In genomic region chr7:134959086-134959485, GRCm38 (mm10) we compare ENCODE assay signal across 13 mouse cellular contexts. TPM values are rescaled to one million over a fixed set of nuclear protein-coding genes. Genes with fewer than 3 reads are reported as not detected.
"Had no signal": no experiment of that assay in that cellular context is flagged by ENCODE, and none has a peak within 500 bp of the region (broad histone marks: within the 10 kb centered on the region; RNA-seq: fewer than 3 reads in every experiment).

No protein-coding gene starts in this region.

- DNase-seq: liver, postnatal 0 days; lung, adult 2 months; lung, postnatal 14 days; lung, postnatal 36 days; right cerebral cortex, postnatal 14 days; right cerebral cortex, postnatal 4 days; spleen, adult 18-20 months; thymus, adult 18-20 months; thymus, postnatal 14 days; thymus, postnatal 36 days had no signal

RNA-seq across cellular contexts. Expression of gene Fam196a, which starts 20.9 kb away (rescaled TPM):
- total RNA-seq: megakaryocyte progenitor cell, adult 5-6 weeks; monocyte, adult 5-6 weeks; neutrophil, adult 5-6 weeks had no signal
